Mouse (Mus musculus) megakaryocyte, embryonic 14.5 days (primary cell): ENCODE results near the gene Asb16.

Experiments
- FLI1 ChIP-seq: IDR thresholded peaks from 2 replicates; pipeline ENCODE4 v1.6.1; 2012; ENCODE audit warnings: low read length, inconsistent platforms, mixed read lengths
- GATA1 ChIP-seq: IDR thresholded peaks from 3 replicates; pipeline ENCODE4 v1.6.1; 2012; ENCODE audit warnings: mixed read lengths, low read length, inconsistent platforms, borderline replicate concordance

- TF ChIP-seq GATA1: no peak
- no peak for TF ChIP-seq FLI1
Observed at GRCm38 (mm10) chr11:102311966-102312365, 43.4 kb downstream of the Asb16 start.
